Mouse (Mus musculus) erythroblast, embryonic 14.5 days (primary cell): ENCODE data around the gene Ccdc51.

Experiments
- GATA1 ChIP-seq: IDR thresholded peaks from 2 replicates; pipeline ENCODE4 v1.6.1; 2012; ENCODE audit warnings: low read length, inconsistent platforms, mixed read lengths
- TAL1 ChIP-seq: IDR thresholded peaks from 3 replicates; pipeline ENCODE4 v1.6.1; 2012; ENCODE audit warnings: low read length, inconsistent platforms, mixed read lengths

GRCm38 (mm10) chr9:109056916-109057315 lies 25.4 kb upstream of the Ccdc51 start:
- TF ChIP-seq GATA1 (no peak), TAL1 (no peak)
